Mouse (Mus musculus): ENCODE measurements at regions not wholly inside any gene's neighbourhood (a gene's known extent, or its start where the extent isn't known, plus 50 kb on each side); places are given as distances from the start of the nearest gene placed in this dataset.

DNA sequence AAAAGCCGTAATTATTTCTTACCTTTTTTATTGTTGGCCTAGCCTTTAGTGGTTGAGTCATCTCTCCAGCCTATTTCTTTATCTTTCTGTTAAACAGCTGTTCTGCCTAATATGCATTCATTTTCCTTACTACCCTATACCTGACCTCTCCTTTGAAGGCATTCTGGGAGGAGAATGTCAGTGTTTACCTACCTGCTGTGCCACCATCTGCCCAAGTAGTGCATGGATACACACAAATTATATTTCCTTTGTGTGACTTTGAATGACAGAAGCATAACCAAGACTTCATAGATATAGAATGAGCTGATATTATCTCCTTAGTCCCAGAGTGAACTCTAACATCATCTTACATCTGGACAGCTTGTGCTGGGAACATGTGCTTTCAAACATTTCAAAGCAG, 293.5 kb upstream of the Tom1l1 start:
- no peak for DNase-seq (ENCODE audit: inconsistent age in 2 of 2, low spot score in 1 of 2)

DNA sequence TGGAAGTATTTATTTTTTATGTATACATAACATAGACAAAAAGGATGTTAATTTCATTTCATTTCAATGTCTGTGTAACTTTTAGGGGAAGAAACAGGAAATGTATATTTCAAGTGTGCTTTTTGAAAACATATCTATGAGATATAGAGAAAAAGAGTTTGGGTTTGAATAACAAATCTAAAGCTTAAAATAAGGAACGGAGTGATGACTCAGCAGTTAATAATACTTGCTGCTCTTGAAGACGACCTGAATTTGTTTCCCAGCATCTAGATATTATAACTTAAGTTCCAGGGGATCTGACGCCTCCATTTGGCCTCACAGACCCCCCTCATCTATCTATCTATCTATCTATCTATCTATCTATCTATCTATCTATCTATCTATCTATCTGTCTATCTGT, 290.1 kb upstream of the Tom1l1 start:
- no peak for DNase-seq (ENCODE audit: inconsistent age in 2 of 2, low spot score in 1 of 2)

DNA sequence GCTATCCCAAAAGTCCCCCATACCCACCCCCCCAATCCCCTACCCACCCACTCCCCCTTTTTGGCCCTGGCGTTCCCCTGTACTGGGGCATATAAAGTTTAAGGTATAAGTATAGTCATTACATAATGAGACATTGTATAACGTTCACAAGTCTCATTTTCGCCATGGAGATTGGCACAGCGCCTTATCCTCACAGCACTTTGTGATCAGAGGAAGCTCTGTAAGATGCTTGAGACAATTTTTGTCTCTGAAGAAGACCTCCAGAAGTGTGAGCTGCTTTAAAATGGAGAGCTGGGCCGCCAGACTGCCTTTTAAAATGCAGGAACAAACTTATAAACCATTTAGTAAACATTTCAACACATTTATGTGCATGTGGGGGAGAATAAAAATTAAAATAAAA, 252.9 kb upstream of the Tom1l1 start:
- no peak for DNase-seq (ENCODE audit: inconsistent age in 2 of 2, low spot score in 1 of 2)

DNA sequence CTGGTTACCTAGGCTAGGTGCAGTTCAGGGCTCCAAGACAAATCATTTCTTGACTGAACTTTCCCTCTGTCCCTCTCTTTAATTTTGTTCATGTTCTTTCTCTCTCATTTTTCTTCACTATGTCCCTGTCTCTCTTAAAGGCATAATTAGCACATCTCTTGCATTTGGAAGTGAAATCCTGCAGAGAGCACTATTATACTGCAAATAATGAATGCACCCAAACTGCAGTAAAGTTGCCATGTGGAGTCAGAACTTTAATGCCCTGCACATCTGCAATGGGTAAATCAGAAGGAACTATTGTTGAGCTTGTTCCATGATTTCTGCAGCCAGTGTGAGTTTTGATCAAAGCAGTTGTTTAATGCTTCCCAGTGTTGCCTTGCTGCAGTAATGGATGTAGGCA, 237.6 kb upstream of the Tom1l1 start:
- no peak for DNase-seq (ENCODE audit: inconsistent age in 2 of 2, low spot score in 1 of 2)

DNA sequence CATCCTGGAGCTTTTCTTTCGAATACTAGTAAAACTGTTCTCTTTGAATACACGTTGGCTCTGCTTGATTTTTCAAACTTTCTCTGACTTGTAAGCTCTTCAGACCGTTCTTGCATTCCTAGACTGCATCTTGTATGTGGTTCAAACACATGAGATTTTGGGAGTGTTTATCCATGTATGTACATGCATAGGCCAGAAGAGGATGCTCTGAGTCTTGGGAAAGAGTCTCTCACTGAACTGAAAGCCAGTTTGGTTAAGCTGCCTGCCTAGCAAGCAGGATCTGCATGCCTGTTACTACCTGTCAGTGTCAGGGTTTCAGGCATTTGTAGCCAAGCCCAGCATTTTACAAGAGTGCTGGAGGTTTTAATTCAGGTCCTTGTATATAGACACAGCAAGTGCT, 229.6 kb upstream of the Tom1l1 start:
- DNase-seq (ENCODE audit: inconsistent age in 2 of 2, low spot score in 1 of 2): no peak

DNA sequence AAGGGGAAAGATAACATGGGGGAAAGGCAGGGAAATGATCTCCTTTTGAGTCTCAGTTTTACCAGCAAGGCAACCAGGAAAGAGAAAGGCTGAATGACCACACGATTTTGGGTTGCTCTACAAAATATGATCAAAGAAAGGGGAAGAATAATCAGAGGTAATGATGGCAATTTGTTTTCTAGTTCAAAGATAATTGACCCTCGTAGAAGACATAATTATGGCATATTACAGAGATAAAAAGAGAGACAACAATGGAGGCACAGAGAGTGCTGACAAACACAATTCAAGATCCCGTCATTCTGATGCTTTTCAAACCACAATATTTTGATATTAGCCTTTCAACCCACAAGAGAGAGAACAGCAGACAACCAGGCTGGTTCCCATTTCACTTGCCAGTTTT, 206.1 kb upstream of the Tom1l1 start:
- DNase-seq (ENCODE audit: inconsistent age in 2 of 2, low spot score in 1 of 2): no peak

DNA sequence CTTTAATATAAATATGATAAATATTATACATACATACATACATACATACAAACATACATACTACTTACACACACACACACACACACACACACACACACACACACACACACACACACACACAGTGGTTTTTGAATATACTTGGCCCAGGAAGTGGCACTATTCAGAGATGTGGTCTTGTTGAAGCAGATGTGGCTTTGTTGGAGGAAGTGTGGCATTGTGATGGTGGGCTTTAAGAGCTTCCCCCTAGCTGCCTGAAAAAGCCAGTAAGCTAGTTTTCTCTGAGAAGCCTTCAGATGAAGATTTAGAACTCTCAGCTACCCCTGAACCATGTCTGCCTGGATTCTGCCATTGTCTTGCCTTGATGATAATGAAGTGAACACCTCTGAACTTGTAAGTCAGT, 185.0 kb upstream of the Tom1l1 start:
- no peak for DNase-seq (ENCODE audit: inconsistent age in 2 of 2, low spot score in 1 of 2)

DNA sequence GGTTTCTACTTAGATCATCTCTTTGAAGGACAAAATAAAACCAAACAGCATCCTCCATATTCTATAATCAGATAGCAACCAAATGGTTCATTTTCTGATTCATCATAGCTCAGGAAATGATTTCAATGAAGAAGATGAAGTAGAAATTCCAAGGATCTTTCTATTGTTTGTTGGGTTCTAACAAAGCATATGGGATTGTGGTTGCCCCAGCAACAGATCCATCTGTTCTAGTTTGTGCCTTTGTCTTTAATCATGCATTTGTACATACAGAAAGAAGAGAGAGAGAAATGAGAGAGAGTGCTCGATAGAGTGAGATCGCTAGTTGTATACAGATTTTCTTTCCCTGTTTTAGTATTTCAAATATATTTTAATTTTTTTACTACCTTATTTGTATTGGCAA, 183.5 kb upstream of the Tom1l1 start:
- no peak for DNase-seq (ENCODE audit: inconsistent age in 2 of 2, low spot score in 1 of 2)

DNA sequence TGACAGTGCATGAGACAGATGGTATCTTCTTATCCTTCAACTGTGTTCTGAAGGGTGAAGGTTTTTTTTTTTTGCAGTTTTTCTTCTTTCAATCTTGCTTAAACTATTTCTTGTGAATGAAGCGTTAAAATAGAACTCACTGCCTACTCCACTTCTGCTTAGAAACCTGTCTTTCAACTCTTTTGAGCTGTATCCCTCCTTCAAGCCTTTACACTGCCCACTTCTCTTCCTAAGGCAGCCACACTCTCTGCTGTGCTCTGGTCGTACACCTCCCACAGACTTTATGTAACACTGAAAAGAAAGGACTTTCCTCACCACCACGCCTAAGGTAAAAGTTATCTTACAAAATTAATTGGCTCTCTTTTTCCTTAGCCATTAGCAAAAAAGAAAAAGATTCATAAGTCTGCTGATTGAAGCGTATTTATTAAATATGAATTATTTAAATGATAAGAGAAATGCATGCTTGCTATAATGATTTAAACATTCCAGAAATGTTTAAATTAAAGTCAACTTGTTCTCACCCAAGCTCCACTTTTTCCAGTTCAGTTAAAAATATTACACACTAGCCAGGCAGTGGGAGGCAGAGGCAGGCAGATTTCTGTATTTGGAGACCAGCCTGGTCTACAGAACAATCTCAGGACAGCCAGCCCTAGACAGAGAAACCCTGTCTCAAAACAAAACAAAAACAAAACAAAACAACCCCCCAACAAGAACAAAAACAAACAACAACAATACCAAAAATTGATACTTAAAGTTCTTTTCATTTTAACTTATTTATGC, 176.0 kb upstream of the Tom1l1 start:
- no peak for DNase-seq (ENCODE audit: inconsistent age in 2 of 2, low spot score in 1 of 2)

DNA sequence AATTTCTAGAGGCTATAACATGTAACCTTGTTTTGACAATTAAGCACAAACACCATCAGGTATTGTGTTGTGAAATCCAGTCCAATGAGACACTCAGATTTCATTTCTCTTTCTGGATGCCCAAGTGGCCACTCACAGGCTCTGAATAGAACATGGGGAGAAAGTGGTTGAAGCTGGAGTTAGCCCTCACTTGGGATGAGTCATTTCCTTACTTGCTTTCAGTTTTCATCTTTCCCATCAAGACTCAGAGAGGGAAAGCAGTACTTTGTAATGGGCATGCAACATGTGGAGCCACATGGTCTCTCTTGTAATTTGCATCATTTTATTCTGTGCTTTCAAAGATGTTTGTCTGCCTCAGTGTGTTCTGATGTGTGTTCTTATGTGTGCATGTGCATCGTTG, 167.6 kb upstream of the Tom1l1 start:
- no peak for DNase-seq (ENCODE audit: inconsistent age in 2 of 2, low spot score in 1 of 2)

DNA sequence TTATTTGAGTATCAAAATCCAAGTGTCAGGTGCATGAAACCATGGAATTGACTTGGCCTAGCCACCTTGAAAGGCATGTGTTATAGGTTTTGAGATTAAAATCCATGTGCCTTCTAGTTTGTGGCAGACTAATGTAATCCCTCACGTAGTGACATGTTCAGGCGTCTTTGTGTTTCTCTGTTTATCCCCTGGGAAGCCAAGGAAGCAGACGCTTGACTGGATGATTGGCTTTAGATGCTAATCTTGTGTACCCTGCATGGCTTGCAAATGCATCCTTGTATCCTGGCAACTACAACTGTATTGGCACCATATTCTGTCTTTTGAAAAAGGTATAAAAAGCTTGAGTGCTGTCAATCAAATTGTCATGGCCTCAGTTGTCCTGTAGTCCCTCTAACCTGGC, 167.2 kb upstream of the Tom1l1 start:
- no peak for DNase-seq (ENCODE audit: inconsistent age in 2 of 2, low spot score in 1 of 2)

DNA sequence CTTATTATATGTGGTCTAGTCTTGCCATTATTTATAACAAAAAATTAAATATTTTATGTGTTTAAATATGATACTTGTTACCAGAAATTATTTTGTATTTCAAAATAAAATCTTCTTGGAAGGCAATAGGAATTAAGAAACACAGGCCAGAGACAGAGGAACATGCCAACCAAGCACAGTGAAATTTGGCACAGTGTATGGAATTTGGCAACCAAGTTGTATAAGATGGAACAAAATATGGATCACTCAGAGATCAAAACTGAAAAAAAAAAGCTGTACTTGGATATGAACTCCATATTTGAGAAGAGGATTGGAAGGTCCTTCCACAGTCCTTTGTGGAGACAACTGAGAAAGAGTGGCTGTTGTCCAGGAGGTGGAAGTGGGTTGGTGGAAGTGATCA, 163.1 kb upstream of the Tom1l1 start:
- DNase-seq (ENCODE audit: inconsistent age in 2 of 2, low spot score in 1 of 2): peak in 1 of 2 experiments; percentile 17

DNA sequence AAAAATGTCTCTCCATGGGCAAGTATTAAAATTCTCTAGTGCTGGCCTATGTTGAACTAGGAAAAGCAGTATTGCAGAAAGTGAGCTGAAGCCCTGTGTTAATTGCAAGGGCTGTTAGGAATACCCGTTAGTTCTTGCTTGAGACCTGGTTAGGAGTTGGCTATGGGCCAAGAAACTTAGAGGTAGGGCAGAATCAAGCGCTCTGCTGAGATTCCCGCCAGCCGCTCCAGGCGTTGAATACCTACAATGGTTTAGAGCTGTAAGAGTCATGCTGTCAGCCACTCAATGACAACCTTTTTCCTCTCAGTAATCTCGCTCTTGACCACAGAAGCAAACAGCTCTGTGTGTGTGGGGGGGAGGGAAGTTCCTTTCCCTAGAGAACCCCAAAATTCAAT, 156.8 kb upstream of the Tom1l1 start:
- DNase-seq (ENCODE audit: inconsistent age in 2 of 2, low spot score in 1 of 2): no peak

DNA sequence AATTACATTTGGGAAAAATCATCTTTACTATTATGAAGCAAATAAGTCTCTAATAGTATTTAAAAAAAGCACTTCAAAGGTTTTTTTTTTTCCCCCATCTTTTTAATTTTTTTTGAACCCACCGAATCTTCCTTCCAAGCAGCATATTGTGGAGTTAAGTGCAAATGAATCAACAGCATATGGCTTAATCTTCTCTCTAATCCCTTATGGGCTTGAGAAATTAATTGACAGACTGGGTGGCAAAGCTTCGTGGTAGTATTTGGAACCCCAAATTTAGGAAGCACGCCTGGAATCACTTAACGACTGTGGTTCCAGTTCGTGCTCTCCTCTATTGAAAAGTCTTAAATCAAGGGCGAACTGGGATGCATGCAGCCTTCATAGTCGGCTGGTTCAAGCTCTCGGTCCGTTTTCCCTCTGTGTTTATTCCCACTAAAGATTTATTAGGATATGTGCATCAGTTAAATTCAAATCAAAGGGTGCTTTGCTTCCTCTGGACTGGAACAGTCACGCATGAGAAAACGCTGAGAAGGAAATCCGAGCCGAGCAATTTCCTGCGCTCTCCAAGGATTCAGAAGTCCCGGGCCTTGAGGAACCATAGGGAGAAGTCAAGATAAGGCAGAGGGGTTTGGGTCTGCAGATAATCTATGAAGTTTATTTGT, 156.2 kb upstream of the Tom1l1 start:
- no peak for DNase-seq (ENCODE audit: inconsistent age in 2 of 2, low spot score in 1 of 2)

DNA sequence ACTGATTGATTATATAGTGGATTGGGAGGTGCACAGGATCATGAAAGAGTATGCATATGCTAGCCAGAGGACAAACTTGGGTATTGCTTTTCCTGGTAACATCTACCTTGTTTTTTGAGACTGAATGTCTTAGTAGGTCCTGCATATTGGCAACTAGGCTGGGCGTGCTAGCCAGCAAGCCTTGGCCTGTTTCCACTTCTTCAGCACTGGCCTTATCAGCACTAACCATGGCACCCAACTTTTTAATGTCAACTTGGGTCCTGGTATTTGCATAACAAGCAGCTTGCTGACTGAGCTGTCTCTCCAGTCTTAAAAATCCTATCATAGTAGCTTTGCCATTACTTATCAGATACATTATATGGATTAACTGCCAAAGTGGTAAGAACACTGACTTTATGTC, 150.0 kb upstream of the Tom1l1 start:
- DNase-seq (ENCODE audit: inconsistent age in 2 of 2, low spot score in 1 of 2): peak in 1 of 2 experiments; percentile 26

DNA sequence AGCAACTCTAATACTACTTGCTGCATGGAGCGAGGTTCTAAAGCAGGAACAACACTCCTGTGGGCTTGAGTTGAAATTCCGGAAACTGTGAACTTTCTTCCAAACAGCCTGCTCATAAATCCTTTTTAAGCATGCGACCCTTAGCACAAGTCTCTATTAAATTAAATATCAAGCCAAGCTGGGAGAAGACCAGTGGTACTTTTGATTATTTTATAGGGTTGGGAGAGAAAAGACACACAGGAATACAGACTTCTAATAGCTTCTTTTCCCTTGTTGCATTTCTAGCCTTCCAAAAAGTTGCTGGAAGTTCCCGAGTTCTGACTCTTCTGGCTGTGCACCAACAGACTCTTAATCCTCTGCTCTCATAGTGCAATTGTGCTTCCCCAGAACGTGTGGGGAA, 136.6 kb upstream of the Tom1l1 start:
- DNase-seq (ENCODE audit: inconsistent age in 2 of 2, low spot score in 1 of 2): no peak

DNA sequence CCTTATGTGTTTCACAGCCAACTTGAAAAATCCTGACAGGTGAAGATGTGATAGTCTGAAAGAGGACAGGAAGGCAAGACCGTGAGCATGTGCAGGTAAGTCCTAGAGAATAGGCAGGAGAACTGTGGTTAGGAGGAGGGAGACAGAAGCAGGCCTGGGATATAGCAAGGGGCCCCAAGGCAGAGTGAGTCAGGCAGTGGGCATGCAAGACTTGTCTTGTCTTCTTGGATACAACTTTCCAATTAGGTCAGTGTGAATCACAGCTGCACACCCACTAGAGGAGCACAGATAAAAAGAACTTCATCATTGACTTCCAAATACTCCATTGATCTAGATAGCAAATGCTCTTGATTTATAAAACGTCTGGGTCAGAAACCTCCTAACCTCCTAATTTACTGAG, 128.6 kb upstream of the Tom1l1 start:
- DNase-seq (ENCODE audit: inconsistent age in 2 of 2, low spot score in 1 of 2): peak in 1 of 2 experiments; percentile 20

DNA sequence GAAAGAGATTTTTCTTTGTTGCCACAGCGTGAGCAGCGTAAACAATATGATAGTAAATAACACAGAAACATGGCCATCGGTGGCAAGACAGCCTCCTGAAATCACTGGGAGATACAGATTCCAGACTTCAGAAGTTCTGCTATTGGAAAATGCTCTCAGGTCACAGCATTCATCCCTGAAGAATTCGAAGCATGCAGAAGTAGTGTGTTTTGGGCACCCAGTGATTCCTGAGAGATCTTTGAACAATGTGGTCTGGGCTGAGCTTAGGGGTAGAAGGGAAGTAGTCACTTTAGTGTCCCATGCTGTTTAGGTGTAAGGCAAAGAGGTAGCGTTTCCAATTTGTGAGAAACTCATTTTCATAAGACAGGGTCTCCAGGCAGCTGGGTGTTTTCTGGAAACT, 126.3 kb upstream of the Tom1l1 start:
- DNase-seq (ENCODE audit: inconsistent age in 2 of 2, low spot score in 1 of 2): no peak

DNA sequence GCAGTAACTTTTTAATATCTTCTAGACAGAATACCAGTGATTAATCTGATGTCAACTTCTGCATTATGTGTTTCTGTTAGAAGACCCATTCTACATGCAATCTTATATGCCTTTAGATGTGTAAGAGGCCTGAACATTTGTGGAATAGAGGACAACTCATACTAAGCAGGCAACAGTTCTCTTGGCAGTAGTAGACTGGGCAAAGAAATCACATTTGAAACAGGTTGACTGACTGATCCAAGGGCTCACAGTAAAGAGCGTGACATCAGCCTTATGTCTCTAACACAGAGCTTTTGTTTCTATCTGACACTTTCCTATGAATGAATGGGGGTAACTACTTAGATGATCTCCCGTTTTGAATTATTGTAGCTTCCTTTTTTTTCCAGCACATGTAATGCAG, 124.8 kb upstream of the Tom1l1 start:
- no peak for DNase-seq (ENCODE audit: inconsistent age in 2 of 2, low spot score in 1 of 2)

DNA sequence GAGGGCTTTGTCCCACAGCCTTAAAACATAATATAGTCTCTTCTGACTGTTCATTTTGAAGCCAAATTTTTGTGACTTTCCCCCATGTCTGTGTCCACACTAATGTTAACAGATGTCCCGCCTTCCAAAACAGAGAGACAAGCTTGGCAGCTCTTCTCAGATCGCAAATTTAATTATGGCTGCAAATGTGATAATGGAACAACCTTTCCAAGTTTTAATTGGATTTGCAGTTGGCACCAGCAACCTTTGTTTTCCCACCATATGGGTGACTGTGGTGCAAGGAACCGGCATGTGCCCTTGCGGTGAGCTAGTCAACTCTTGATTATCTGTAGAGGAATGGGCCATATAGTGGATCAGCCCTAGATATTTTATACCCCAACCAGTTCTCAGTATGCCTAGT, 124.4 kb upstream of the Tom1l1 start:
- DNase-seq (ENCODE audit: inconsistent age in 2 of 2, low spot score in 1 of 2): no peak

DNA sequence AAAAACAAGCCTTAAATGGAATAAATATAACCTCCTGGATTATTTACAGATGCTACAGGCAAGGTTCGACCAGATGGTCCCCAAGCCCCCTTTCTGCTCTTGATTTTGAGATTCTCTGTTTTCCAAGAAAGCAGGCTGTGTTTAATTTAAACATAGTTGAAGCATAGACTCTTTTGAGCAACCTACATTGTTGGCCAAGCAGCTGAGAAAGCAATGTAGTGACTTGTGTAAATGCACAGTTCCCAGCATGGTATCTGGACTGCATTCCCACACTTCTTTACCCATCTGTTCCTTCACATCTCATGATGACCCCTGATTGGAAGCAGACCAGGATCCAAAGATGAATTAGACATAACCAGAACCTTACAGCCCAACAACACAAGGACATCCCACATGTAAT, 120.3 kb upstream of the Tom1l1 start:
- DNase-seq (ENCODE audit: inconsistent age in 2 of 2, low spot score in 1 of 2): no peak

DNA sequence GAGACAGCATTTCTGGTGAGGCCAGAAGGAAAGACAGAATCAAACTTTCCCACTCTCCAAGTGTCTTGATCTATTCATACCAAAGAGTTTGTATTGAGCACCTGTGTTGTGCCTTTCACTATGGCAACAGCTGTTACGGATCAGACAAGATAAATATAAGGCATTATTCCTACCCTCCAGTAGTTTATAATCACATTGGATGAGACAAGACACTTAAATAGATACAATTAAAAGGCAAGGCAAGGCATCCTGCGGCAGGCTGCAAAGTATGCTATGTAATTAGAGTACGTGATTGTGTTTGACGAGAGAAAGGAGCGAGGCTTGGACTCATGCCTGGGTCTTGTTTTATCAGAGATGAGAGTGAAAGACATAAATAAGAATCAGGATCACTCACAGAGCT, 119.2 kb upstream of the Tom1l1 start:
- DNase-seq (ENCODE audit: inconsistent age in 2 of 2, low spot score in 1 of 2): no peak

Measured in adrenal gland, adult (tissue).